Mouse (Mus musculus) retina, adult 2 months (tissue): Measurements from ENCODE around the gene Rin2.

Source experiments
- DNase-seq: peaks from one replicate; pipeline ENCODE4 v3.0.0-alpha.2; 2012; ENCODE audit warnings: low read depth, low spot score

Gene Rin2

GRCm38 (mm10) chr2:145827930-145828329 is 152.9 kb downstream of the Rin2 start:
- no peak for DNase-seq

- DNase-seq: no peak
These were observed 153.6 kb downstream of the Rin2 start for GRCm38 (mm10) chr2:145828603-145829002.

DNA sequence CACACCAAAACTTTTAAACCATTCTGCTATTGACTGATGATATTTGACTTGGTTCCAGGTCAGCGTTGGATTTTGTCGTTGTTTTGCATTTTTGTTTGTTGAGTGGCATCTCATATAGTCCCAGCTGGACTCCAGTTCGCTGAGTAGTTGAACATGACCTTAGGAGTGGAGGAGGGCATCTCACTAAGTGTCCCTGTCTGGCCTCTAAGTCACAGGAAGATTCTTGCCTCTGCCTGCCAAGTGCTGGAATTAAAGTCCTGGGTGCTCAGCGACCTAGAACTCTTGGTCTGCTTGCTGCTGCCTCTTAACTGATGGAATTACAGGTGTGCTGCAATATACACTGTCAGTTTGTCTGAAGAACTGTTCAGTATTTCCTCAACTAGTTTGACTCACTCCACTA is 154.2 kb downstream of the Rin2 start:
- no peak for DNase-seq

DNA sequence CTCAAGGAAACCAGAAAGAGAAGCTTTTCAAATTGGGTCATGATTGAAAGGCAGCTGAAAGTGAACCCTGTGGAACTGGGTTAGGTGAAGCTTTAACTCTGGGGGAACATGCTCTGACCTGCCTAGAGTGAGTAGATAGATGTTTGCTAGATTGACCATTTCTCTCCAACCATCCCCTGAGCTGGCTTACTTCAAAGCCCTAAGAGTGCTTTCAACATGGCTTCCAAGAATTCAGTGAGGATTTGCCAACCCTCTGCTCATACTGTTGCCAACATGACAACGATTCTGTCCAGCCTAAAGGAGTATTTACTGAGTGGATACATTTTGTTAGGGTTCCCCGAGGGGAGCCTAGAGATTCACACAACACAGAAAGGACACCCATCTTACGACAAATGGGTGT is 155.4 kb downstream of the Rin2 start:
- DNase-seq: no peak

GRCm38 (mm10) chr2:145831949-145832835 is 157.2 kb downstream of the Rin2 start:
- DNase-seq: no peak

- no peak for DNase-seq
These were observed 157.8 kb downstream of the Rin2 start for GRCm38 (mm10) chr2:145832836-145833221.

GRCm38 (mm10) chr2:145833341-145833740 is 158.3 kb downstream of the Rin2 start:
- no peak for DNase-seq

GRCm38 (mm10) chr2:145835920-145836319 is 160.9 kb downstream of the Rin2 start:
- DNase-seq: no peak

DNA sequence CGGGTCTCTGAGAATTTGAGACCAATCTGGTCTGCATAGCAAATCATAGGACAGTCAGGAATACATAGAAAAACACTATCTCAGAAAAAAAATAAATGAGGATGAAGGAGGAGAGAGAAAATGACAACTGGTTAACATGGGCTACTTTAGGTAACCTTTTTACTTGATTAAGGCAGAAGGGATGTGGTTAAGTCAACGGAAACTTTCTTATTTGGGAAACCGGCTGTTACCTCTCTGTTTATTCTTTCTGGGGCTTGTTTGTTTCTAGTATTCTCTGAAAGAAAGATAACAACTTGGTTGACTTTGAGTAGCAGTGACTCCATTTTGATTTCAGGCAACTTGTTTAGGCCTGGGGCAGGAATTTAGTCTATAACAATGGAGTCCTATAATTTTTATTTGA is 163.7 kb downstream of the Rin2 start:
- DNase-seq: no peak

GRCm38 (mm10) chr2:145839565-145840315 is 164.7 kb downstream of the Rin2 start:
- no peak for DNase-seq

GRCm38 (mm10) chr2:145840320-145840719 is 165.3 kb downstream of the Rin2 start:
- no peak for DNase-seq

DNA sequence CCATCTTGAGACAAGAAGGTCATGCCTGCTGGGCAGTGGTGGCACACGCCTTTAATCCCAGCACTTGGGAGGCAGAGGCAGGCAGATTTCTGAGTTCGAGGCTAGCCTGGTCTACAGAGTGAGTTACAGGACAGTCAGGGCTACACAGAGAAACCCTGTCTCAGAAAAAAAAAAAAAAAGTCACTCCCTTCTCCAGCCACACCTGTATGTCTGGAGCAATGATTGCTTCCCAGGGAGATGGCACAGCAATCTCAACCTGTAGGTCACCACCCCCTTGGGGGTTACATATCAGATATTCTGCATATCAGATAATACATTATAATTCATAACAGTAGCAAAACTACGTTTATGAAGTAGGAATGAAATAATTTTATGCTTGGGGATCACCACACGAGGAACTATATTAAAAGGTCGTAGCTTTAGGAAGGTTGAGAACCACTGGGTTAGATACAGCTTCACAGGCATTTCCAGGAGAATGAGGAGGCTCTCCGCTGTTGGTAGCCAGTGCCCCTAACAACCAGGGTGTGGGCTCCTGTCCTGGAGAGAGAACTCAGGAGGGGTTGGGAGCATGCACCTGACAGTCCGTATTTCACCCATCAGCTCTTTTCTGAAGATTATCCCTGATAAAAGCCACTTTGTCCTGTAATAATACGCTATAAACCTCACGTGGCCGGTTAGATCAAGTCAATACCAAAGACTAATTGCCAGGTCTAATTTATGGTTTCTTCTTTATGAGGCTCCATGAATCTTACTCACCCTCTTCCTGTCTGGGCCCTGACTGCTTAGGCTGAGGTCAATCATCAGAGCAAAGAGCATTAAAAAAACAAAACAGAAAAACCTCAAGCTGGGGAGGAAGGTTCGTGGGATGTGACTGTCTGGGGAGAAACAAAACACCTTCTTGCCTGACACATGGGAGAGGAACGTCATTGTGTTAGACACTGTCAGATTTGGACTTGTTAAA is 166.2 kb downstream of the Rin2 start:
- DNase-seq: no peak

- DNase-seq: no peak
These were observed 168.3 kb downstream of the Rin2 start for GRCm38 (mm10) chr2:145843322-145843721.

- no peak for DNase-seq
These were observed 171.6 kb downstream of the Rin2 start for GRCm38 (mm10) chr2:145846595-145846994.

GRCm38 (mm10) chr2:145849170-145849905 is 174.3 kb downstream of the Rin2 start:
- no peak for DNase-seq

GRCm38 (mm10) chr2:145850779-145851178 is 175.8 kb downstream of the Rin2 start:
- no peak for DNase-seq

DNA sequence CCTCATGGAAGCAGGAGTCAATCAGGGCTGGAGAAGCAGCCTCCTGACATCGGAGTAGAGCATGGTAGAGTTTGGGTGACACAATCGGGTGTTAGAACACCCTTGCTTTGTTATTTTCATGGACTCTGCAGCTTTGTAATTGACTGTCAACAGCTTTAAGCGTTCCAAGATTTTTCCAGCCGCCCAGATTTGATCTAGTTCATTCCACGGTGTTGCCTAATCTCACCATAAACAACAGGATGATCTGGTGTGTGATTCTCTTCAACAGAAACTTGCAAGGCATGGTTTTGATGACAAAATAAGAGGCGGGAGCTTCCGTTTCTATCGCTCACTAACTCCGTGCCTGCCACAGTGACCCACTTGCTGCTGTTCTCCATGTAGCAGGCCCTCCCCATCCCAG is 180.8 kb downstream of the Rin2 start:
- no peak for DNase-seq

DNA sequence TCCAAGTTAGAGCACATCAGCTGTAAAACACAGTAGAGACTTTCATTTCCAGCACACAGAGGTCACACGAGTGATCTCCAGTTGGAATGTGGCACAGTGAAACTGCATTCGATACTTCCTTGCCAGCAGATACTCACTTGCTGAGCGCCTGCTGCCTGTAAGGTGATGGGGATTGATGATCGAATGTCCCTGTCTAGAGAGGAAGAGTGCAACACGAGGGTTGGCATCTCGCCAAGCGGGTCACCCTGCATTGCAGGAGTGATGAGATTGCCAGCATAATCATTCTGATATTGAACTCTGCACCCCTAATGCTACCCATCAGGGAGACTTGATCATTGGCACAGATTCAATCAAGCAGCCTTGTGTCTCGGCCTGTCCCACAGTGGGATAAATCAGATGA is 182.8 kb downstream of the Rin2 start:
- DNase-seq: no peak

GRCm38 (mm10) chr2:145859442-145859931 is 184.5 kb downstream of the Rin2 start:
- no peak for DNase-seq

DNA sequence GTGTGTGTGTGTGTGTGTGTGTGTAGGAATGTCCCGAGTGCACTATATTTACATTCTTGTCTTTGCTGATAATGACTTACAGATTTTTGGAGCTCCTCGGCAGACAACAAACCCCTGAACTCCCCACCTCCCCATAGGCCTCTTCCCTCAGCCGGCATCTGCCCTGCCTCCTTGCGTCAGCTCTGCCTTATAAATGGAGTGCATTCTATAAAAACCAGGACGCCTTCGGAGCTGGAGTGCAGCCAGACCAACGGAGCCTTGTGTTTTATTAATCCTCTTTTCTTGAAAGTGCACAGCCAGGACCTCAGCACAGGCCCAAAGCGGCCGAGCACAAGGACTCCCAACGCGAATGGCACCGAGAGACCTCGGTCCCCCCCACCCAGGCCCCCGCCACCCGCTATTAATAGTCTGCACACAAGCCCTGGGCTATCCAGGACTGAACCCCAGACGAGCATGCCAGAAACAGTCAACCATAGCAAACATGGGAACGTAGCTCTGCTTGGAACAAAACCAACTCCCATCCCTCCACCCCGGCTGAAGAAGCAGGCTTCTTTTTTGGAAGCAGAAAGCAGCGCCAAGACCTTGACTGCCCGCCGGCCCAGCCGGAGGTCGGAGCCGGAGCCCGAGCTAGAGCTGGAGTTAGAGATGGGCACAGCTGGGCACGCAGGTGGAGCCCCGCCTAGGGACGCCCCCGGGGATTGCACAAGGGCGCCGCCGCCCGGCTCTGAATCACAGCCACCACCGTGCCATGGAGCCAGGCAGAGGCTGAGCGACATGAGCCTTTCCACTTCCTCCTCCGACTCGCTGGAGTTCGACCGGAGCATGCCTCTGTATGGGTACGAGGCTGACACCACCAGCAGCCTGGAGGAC is 185.2 kb downstream of the Rin2 start:
- DNase-seq: peak; percentile 29
